Mouse (Mus musculus) small intestine, adult 2 months (tissue): ENCODE measurements at regions not wholly inside any gene's neighbourhood (a gene's known extent, or its start where the extent isn't known, plus 50 kb on each side); places are given as distances from the start of the nearest gene placed in this dataset.

Experiments
- CTCF ChIP-seq: fragments of 200-500 bp; IDR thresholded peaks from 2 replicates; pipeline ENCODE4 v1.5.1; 2012; ENCODE audit warnings: low read depth, mild to moderate bottlenecking, control low read depth, inconsistent platforms, low read length, moderate library complexity, mixed read lengths; ENCODE audit not compliant: insufficient replicate concordance, insufficient read length; ENCODE audit errors: extremely low read depth
- POLR2A ChIP-seq: fragments of 200-500 bp; IDR thresholded peaks from 2 replicates; pipeline ENCODE4 v1.6.1; 2012; ENCODE audit warnings: low read depth, mild to moderate bottlenecking, control low read depth, inconsistent platforms, low read length, moderate library complexity

DNA sequence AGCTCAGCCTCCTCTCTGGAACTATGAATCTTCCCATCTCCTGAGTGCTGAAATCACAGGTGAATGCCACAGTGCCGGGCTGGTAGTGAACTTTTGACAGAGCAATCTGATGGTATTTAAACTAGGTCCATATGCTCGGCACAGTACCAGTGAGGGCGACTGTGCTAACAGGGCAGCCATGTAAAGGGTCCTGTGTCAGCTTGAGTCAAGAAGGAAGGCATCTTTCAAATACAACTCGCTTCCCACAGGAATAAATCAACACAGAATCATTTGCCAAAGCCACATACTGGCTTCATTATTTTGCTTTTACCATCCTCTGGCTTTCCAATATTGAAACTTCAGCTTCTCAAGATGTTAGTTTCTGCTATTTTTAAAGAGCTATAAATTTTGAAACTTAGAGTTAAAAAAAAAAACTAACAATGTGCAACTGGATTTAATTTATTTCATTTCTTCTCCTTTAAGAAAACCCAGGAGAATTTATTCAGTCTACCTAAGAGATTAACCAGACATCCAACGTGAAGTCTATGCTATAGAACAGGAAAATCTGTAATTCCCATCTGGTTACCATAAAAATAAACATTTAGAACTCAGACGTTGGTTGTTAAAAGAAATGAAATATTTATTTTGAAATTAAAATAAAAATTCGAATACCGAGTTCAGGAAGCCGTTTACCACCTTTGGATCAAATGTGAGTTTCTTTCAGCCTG is 108.8 kb upstream of the Spin1 start:
- no peak for TF ChIP-seq POLR2A
- TF ChIP-seq CTCF = no peak
